Mouse (Mus musculus) heart, embryonic 10.5 days (tissue): Measurements from ENCODE around the gene Ddrgk1. TPM values are rescaled to one million over a fixed set of nuclear protein-coding genes. Genes with fewer than 3 reads are reported as not detected.
"Not testable (repeated sequence)": the region's sequence is repeated elsewhere in the genome, so short reads cannot be mapped to it uniquely, and the experiment has no call there.

Source experiments
- DNase-seq: peaks from one replicate; pipeline ENCODE4 v3.0.0-alpha.2; 2017; ENCODE audit warnings: low spot score
- H3K27ac ChIP-seq: fragments of 300-500 bp; sonication (generic); 2 replicates; pipeline ENCODE4 v1.5.1; 2016; ENCODE audit warnings: mild to moderate bottlenecking
- H3K27me3 ChIP-seq: fragments of 300-500 bp; sonication (generic); 2 replicates; pipeline ENCODE4 v1.6.1; 2016; ENCODE audit warnings: mild to moderate bottlenecking; ENCODE audit not compliant: poor library complexity, insufficient read depth, severe bottlenecking
- H3K36me3 ChIP-seq: fragments of 300-500 bp; sonication (generic); 2 replicates; pipeline ENCODE4 v1.6.1; 2016; ENCODE audit warnings: mild to moderate bottlenecking, moderate library complexity
- H3K4me1 ChIP-seq: fragments of 300-500 bp; sonication (generic); 2 replicates; pipeline ENCODE4 v1.6.1; 2016; ENCODE audit warnings: mild to moderate bottlenecking
- H3K4me3 ChIP-seq: fragments of 300-500 bp; sonication (generic); 2 replicates; pipeline ENCODE4 v1.5.1; 2016; ENCODE audit warnings: mild to moderate bottlenecking, moderate library complexity
- H3K9me3 ChIP-seq: fragments of 300-500 bp; sonication (generic); 2 replicates; pipeline ENCODE4 v1.6.1; 2016; ENCODE audit warnings: mild to moderate bottlenecking, moderate library complexity
- WGBS: fragments of 180-500 bp; shearing (Covaris S2); methylation state at CpG from one replicate; pipeline ENCODE4 v1.1.7; 2016; 5-methylcytosine and 5-hydroxymethylcytosine counted together
- polyA plus RNA-seq: library from polyadenylated mRNA; unstranded; fragments of >200 nt; fragmentation: Nextera tagmentation; extraction: Ambion mirVana; gene quantifications from 2 replicates; pipeline ENCODE4 v1.2.1, GENCODE M21; 2016

Gene Ddrgk1
- polyA plus RNA-seq, 1 experiment from 2014 or later = 54.8 TPM

GRCm38 (mm10) chr2:130679899-130680298, 15.4 kb upstream of the Ddrgk1 start:
- H3K27me3 ChIP-seq = no peaks in the 10 kb centered on the region

GRCm38 (mm10) chr2:130679154-130679553, 14.7 kb upstream of the Ddrgk1 start:
- H3K27ac ChIP-seq = no peak overlapping the region
- no peaks in the 10 kb centered on the region for H3K4me1 ChIP-seq
- no peak overlapping the region for H3K4me3 ChIP-seq
- no peaks in the 10 kb centered on the region for H3K27me3 ChIP-seq
- DNase-seq = no peak
- H3K9me3 ChIP-seq = no peaks in the 10 kb centered on the region
- H3K36me3 ChIP-seq = peaks cover 99% of the 10 kb centered on the region
- WGBS = 90% methylated on average over 12 of the region's 12 CpGs

More at GRCm38 (mm10) chr2:130679899-130680298, 15.4 kb upstream of the Ddrgk1 start:
- H3K9me3 ChIP-seq = no peaks in the 10 kb centered on the region
- H3K36me3 ChIP-seq = peaks cover 99% of the 10 kb centered on the region
- no peak for DNase-seq
- WGBS = 94% methylated on average over 6 of the region's 6 CpGs
- no peak overlapping the region for H3K4me3 ChIP-seq
- no peaks in the 10 kb centered on the region for H3K4me1 ChIP-seq
- H3K27ac ChIP-seq = no peak overlapping the region

GRCm38 (mm10) chr2:130677211-130677610, 12.8 kb upstream of the Ddrgk1 start:
- H3K4me1 ChIP-seq = no peaks in the 10 kb centered on the region
- no peak for DNase-seq
- H3K27ac ChIP-seq = no peak overlapping the region
- H3K9me3 ChIP-seq = no peaks in the 10 kb centered on the region
- peaks cover 97% of the 10 kb centered on the region for H3K36me3 ChIP-seq
- H3K4me3 ChIP-seq = no peak overlapping the region
- H3K27me3 ChIP-seq = no peaks in the 10 kb centered on the region
- WGBS = 84% methylated on average over 10 of the region's 10 CpGs

GRCm38 (mm10) chr2:130667559-130667958, 3.1 kb upstream of the Ddrgk1 start, which contains the start of gene Itpa:
Itpa (plus strand) TSS chr2:130667610.
- WGBS = under 1% methylated on average over 31 of the region's 31 CpGs

GRCm38 (mm10) chr2:130663342-130663741, 1.1 kb downstream of the Ddrgk1 start:
- Histone ChIP-seq H3K4me1 (peaks cover 24% of the 10 kb centered on the region), H3K9me3 (no peaks in the 10 kb centered on the region), H3K27ac (0 out of 2 replicates have a peak overlapping the region, but pooled peaks have one; percentile 99), H3K36me3 (peaks cover 43% of the 10 kb centered on the region), H3K27me3 (no peaks in the 10 kb centered on the region), H3K4me3 (peak overlapping the region; percentile 73)
- no peak for DNase-seq
- 91% methylated on average over 11 of the region's 11 CpGs for WGBS

More at GRCm38 (mm10) chr2:130667559-130667958, 3.1 kb upstream of the Ddrgk1 start, which contains the start of gene Itpa:
- Histone ChIP-seq H3K36me3 (peaks cover 16% of the 10 kb centered on the region), H3K27me3 (no peaks in the 10 kb centered on the region), H3K9me3 (no peaks in the 10 kb centered on the region), H3K4me1 (peaks cover 30% of the 10 kb centered on the region), H3K4me3 (peak within 1 kb of the TSS; percentile 81), H3K27ac (peak within 1 kb of the TSS; percentile 89)
- peak; percentile 96 for DNase-seq

GRCm38 (mm10) chr2:130658530-130658929, 5.9 kb downstream of the Ddrgk1 start:
- WGBS = 94% methylated on average over 10 of the region's 10 CpGs
- DNase-seq = no peak
- Histone ChIP-seq H3K27ac (no peak overlapping the region), H3K4me3 (no peak overlapping the region), H3K9me3 (no peaks in the 10 kb centered on the region), H3K27me3 (no peaks in the 10 kb centered on the region), H3K36me3 (peaks cover 89% of the 10 kb centered on the region), H3K4me1 (peaks cover 11% of the 10 kb centered on the region)

GRCm38 (mm10) chr2:130657541-130657940, 6.9 kb downstream of the Ddrgk1 start:
- Histone ChIP-seq H3K9me3 (no peaks in the 10 kb centered on the region), H3K27me3 (no peaks in the 10 kb centered on the region), H3K36me3 (peaks cover 97% of the 10 kb centered on the region), H3K4me1 (peaks cover under 1% of the 10 kb centered on the region; the same call in 1 of the 2 replicates), H3K27ac (no peak overlapping the region), H3K4me3 (no peak overlapping the region)
- WGBS = 84% methylated on average over 6 of the region's 6 CpGs
- no peak for DNase-seq

- H3K27ac ChIP-seq = peak overlapping the region; percentile 47; the same call in 1 of the 2 replicates
- no peaks in the 10 kb centered on the region for H3K4me1 ChIP-seq
- peaks cover 92% of the 10 kb centered on the region for H3K36me3 ChIP-seq
- no peaks in the 10 kb centered on the region for H3K27me3 ChIP-seq
- WGBS = 87% methylated on average over 9 of the region's 9 CpGs
- no peaks in the 10 kb centered on the region for H3K9me3 ChIP-seq
- no peak overlapping the region for H3K4me3 ChIP-seq
- DNase-seq = no peak
Observed at GRCm38 (mm10) chr2:130656536-130656935, 7.9 kb downstream of the Ddrgk1 start.

- no peak overlapping the region for H3K4me3 ChIP-seq
- no peaks in the 10 kb centered on the region for H3K4me1 ChIP-seq
- no peaks in the 10 kb centered on the region for H3K9me3 ChIP-seq
- peaks cover 90% of the 10 kb centered on the region for H3K36me3 ChIP-seq
- peak overlapping the region; percentile 47; the same call in 1 of the 2 replicates for H3K27ac ChIP-seq
- WGBS = 81% methylated on average over 6 of the region's 6 CpGs
- DNase-seq = no peak
- no peaks in the 10 kb centered on the region for H3K27me3 ChIP-seq
Observed at GRCm38 (mm10) chr2:130655660-130656339, 8.7 kb downstream of the Ddrgk1 start.

GRCm38 (mm10) chr2:130653760-130654159, 10.7 kb downstream of the Ddrgk1 start:
- H3K27me3 ChIP-seq = no peaks in the 10 kb centered on the region
- no peak overlapping the region for H3K27ac ChIP-seq
- no peaks in the 10 kb centered on the region for H3K9me3 ChIP-seq
- no peaks in the 10 kb centered on the region for H3K4me1 ChIP-seq
- DNase-seq = no peak
- peaks cover 85% of the 10 kb centered on the region for H3K36me3 ChIP-seq
- WGBS = 83% methylated on average over 1 of the region's 1 CpGs
- no peak overlapping the region for H3K4me3 ChIP-seq

GRCm38 (mm10) chr2:130653303-130653702, 11.2 kb downstream of the Ddrgk1 start:
- no peaks in the 10 kb centered on the region for H3K9me3 ChIP-seq
- H3K27ac ChIP-seq = no peak overlapping the region
- WGBS = 89% methylated on average over 2 of the region's 2 CpGs
- no peaks in the 10 kb centered on the region for H3K4me1 ChIP-seq
- H3K36me3 ChIP-seq = peaks cover 81% of the 10 kb centered on the region
- H3K27me3 ChIP-seq = no peaks in the 10 kb centered on the region
- no peak overlapping the region for H3K4me3 ChIP-seq
- DNase-seq = no peak

GRCm38 (mm10) chr2:130649028-130649427, 15.4 kb downstream of the Ddrgk1 start:
- not testable (repeated sequence) for DNase-seq, H3K27me3 ChIP-seq, H3K9me3 ChIP-seq, H3K27ac ChIP-seq, H3K4me1 ChIP-seq, H3K4me3 ChIP-seq
- peaks cover 46% of the 10 kb centered on the region for H3K36me3 ChIP-seq
- 75% methylated on average over 6 of the region's 6 CpGs for WGBS

- WGBS = 82% methylated on average over 4 of the region's 4 CpGs
- peaks cover 16% of the 10 kb centered on the region; the same call in 1 of the 2 replicates for H3K36me3 ChIP-seq
- no peaks in the 10 kb centered on the region for H3K9me3 ChIP-seq
Observed at GRCm38 (mm10) chr2:130645198-130645597, 19.3 kb downstream of the Ddrgk1 start.

More at GRCm38 (mm10) chr2:130645198-130645597, 19.3 kb downstream of the Ddrgk1 start:
- DNase-seq = no peak
- Histone ChIP-seq H3K27ac (no peak overlapping the region), H3K4me1 (peaks cover 14% of the 10 kb centered on the region), H3K4me3 (no peak overlapping the region), H3K27me3 (peaks cover 20% of the 10 kb centered on the region)
